Mouse (Mus musculus): Measurements from ENCODE around the gene Prep.

- no peak for TF ChIP-seq CTCF (IDR thresholded peaks at IDR 0.05; ENCODE audit: borderline replicate concordance, insufficient read depth, low read depth, low read length)
- no peak for TF ChIP-seq POLR2A (IDR thresholded peaks at IDR 0.05; ENCODE audit: borderline replicate concordance, insufficient read depth, low read length)
Measured at GRCm38 (mm10) chr10:45151771-45152692, 85.0 kb downstream of the Prep start.
